Mouse (Mus musculus): ENCODE measurements around the gene Styxl1. TPM values are rescaled to one million over a fixed set of nuclear protein-coding genes. Genes with fewer than 3 reads are reported as not detected.

The Styxl1 gene
- polyA plus RNA-seq, 1 experiment from 2014 or later = 0.25 TPM

DNA sequence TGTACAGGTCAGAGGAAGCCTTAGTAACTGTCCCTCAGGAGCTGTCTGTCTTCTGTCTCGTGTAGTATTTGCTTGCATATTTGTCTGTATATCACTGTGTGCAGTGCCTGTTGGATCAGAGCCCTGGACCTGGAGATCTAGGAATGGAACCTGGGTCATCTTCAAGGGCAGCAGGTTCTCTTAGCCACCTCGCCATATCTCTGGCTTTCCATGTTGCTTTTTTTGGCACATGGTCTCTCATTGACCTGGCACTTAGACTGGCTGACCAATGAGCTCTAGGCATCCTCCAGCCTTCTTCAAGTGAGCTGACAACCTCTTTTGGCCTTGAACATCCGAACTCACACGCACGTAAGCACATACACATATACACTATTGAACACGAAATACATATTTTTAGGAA is 76.0 kb downstream of the Styxl1 start:
- no peak overlapping the region for H3K4me3 ChIP-seq
- no peaks in the 10 kb centered on the region for H3K9me3 ChIP-seq
- no peaks in the 10 kb centered on the region for H3K4me1 ChIP-seq
- WGBS = 91% methylated on average over 6 of the region's 6 CpGs
- H3K36me3 ChIP-seq (replicated peaks) = peaks cover 74% of the 10 kb centered on the region
- DNase-seq (ENCODE audit: extremely low spot score, low spot score) = no peak
- H3K27me3 ChIP-seq (ENCODE audit: poor library complexity, severe bottlenecking) = no peaks in the 10 kb centered on the region
- no peak overlapping the region for H3K27ac ChIP-seq

DNA sequence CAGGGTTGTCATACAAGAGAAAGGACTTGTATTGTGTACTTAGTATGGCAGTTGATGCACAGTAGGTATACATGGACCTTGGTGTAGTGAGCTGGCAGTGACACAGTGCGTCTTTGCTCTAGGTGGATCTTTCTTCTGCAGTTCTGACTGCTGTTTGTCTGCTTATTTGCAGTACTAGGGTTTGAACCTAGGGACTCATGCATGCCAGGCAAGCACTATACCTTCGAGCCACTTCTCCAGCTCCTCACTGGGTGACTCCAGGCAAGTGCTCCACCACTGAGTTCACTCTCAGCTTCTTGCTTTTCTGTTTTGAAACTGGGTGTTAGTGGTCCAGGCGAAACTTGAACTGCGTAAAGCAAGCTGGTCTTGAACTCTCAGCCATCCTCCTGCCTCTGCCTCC is 76.6 kb downstream of the Styxl1 start:
- 91% methylated on average over 4 of the region's 4 CpGs for WGBS
- Histone ChIP-seq H3K4me3 (no peak overlapping the region), H3K4me1 (no peaks in the 10 kb centered on the region), H3K9me3 (no peaks in the 10 kb centered on the region), H3K27ac (no peak overlapping the region), H3K27me3 (ENCODE audit: poor library complexity, severe bottlenecking) (no peaks in the 10 kb centered on the region), H3K36me3 (replicated peaks) (peaks cover 68% of the 10 kb centered on the region)
- no peak for DNase-seq (ENCODE audit: extremely low spot score, low spot score)

DNA sequence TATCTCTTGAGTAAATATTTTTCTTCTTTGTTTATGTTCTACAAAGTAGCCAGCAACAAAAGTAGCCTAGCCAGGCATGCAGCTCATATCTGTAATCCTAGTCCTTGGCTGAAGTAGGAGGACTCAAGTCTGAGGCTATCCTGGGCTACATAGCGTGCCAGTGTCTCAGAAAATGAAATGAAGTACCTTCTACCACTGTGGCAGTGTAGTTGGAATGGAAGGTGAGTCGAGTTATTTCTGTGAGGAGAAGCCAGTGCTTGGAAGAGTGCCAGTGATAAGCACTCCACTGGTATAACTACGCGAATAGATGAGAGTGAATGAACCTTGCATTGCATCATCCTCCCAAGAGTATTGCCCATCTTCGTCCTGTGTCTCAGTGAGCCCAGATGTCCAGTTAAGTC is 80.5 kb downstream of the Styxl1 start:
- peaks cover 12% of the 10 kb centered on the region for H3K4me1 ChIP-seq
- H3K9me3 ChIP-seq = no peaks in the 10 kb centered on the region
- no peak overlapping the region for H3K27ac ChIP-seq
- no peak overlapping the region for H3K4me3 ChIP-seq
- no peaks in the 10 kb centered on the region for H3K27me3 ChIP-seq (ENCODE audit: poor library complexity, severe bottlenecking)
- H3K36me3 ChIP-seq (replicated peaks) = peaks cover 51% of the 10 kb centered on the region
- WGBS = 93% methylated on average over 5 of the region's 5 CpGs
- DNase-seq (ENCODE audit: extremely low spot score, low spot score) = no peak

Small RNA genes lying within 50 kb of the gene (microRNA-seq; reads per million reads assigned to microRNA genes)
- gene Mir7034 = 0.90 reads per million

Other genes with a start within 250 kb of the Styxl1 start
- 66.6 and 72.1 TPM in 2 replicates for gene Hip1, start 233.3 kb downstream of the Styxl1 start, polyA plus RNA-seq (2016; fragmentation: Nextera tagmentation; extraction: Ambion mirVana)
- not detected in 2 replicates for gene Ccl26, start 214.8 kb downstream of the Styxl1 start, polyA plus RNA-seq (2016; fragmentation: Nextera tagmentation; extraction: Ambion mirVana)
- 0.42 and 0.90 TPM in 2 replicates for gene Ccl24, start 205.3 kb downstream of the Styxl1 start, polyA plus RNA-seq (2016; fragmentation: Nextera tagmentation; extraction: Ambion mirVana)
- 51.4 and 57.3 TPM in 2 replicates for gene Rhbdd2, start 145.8 kb downstream of the Styxl1 start, polyA plus RNA-seq (2016; fragmentation: Nextera tagmentation; extraction: Ambion mirVana)
- gene Por, start 108.4 kb downstream of the Styxl1 start, polyA plus RNA-seq (2016; fragmentation: Nextera tagmentation; extraction: Ambion mirVana) = 118 TPM in 2 replicates
- 54.5 and 61.6 TPM in 2 replicates for gene Tmem120a, start 33.9 kb downstream of the Styxl1 start, polyA plus RNA-seq (2016; fragmentation: Nextera tagmentation; extraction: Ambion mirVana)
- 573 and 579 TPM in 2 replicates for gene Mdh2, start 95 bp upstream of the Styxl1 start, polyA plus RNA-seq (2016; fragmentation: Nextera tagmentation; extraction: Ambion mirVana)
- 2.9 and 4.2 TPM in 2 replicates for gene Srrm3, start 28.5 kb upstream of the Styxl1 start, polyA plus RNA-seq (2016; fragmentation: Nextera tagmentation; extraction: Ambion mirVana)
- gene Hspb1, start 109.5 kb upstream of the Styxl1 start, polyA plus RNA-seq (2016; fragmentation: Nextera tagmentation; extraction: Ambion mirVana) = 7.2 and 7.6 TPM in 2 replicates
- gene Ywhag, start 156.2 kb upstream of the Styxl1 start, polyA plus RNA-seq (2016; fragmentation: Nextera tagmentation; extraction: Ambion mirVana) = 264 and 283 TPM in 2 replicates
- gene Ssc4d, start 196.1 kb upstream of the Styxl1 start, polyA plus RNA-seq (2016; fragmentation: Nextera tagmentation; extraction: Ambion mirVana) = 1.7 and 1.9 TPM in 2 replicates
- 0.12 TPM in 1 of 2 replicates, not detected in the other for gene Zp3, start 201.7 kb upstream of the Styxl1 start, polyA plus RNA-seq (2016; fragmentation: Nextera tagmentation; extraction: Ambion mirVana)
- 33.9 and 41.1 TPM in 2 replicates for gene Dtx2, start 216.4 kb upstream of the Styxl1 start, polyA plus RNA-seq (2016; fragmentation: Nextera tagmentation; extraction: Ambion mirVana)

All from forebrain, embryonic 10.5 days (tissue).